Mouse (Mus musculus) neural tube, embryonic 11.5 days (tissue): ENCODE data around the gene Rhod. TPM values are rescaled to one million over a fixed set of nuclear protein-coding genes. Genes with fewer than 3 reads are reported as not detected.
"Not testable (repeated sequence)": the region's sequence is repeated elsewhere in the genome, so short reads cannot be mapped to it uniquely, and the experiment has no call there.

Source experiments
- ATAC-seq: fragments of 200-750 bp; cut with Nextera tagmentation; 2 replicates; pipeline ENCODE4 v1.8.0; 2017; ENCODE audit warnings: moderate number of reproducible peaks, mild to moderate bottlenecking, moderate TSS enrichment, moderate library complexity; ENCODE audit not compliant: insufficient read depth, low FRiP score, low TSS enrichment
- DNase-seq: peaks from one replicate; pipeline ENCODE4 v3.0.0-alpha.2; 2015; ENCODE audit warnings: low spot score
- H3K27ac ChIP-seq: fragments of 300-500 bp; sonication (generic); 2 replicates; pipeline ENCODE4 v1.5.1; 2014; ENCODE audit warnings: low read depth, mild to moderate bottlenecking, low read length
- H3K27me3 ChIP-seq: fragments of 300-500 bp; sonication (generic); 2 replicates; pipeline ENCODE4 v1.6.1; 2014; ENCODE audit warnings: mild to moderate bottlenecking, low read length, mixed read lengths; ENCODE audit not compliant: control insufficient read depth, insufficient read depth
- H3K36me3 ChIP-seq: fragments of 300-500 bp; sonication (generic); 2 replicates; pipeline ENCODE4 v1.6.1; 2014; ENCODE audit warnings: mild to moderate bottlenecking, low read length, moderate library complexity, mixed read lengths; ENCODE audit not compliant: control insufficient read depth, insufficient read depth
- H3K4me1 ChIP-seq: fragments of 300-500 bp; sonication (generic); 2 replicates; pipeline ENCODE4 v1.6.1; 2014; ENCODE audit warnings: low read length, mixed read lengths; ENCODE audit not compliant: control insufficient read depth, insufficient read depth
- H3K4me2 ChIP-seq: fragments of 300-500 bp; sonication (generic); 2 replicates; pipeline ENCODE4 v1.6.1; 2014; ENCODE audit warnings: low read depth, mild to moderate bottlenecking, moderate library complexity
- H3K4me3 ChIP-seq: fragments of 300-500 bp; sonication (generic); 2 replicates; pipeline ENCODE4 v1.5.1; 2014; ENCODE audit warnings: low read depth, low read length
- H3K9ac ChIP-seq: fragments of 300-500 bp; sonication (generic); 2 replicates; pipeline ENCODE4 v1.6.1; 2014; ENCODE audit warnings: mild to moderate bottlenecking, low read length
- H3K9me3 ChIP-seq: fragments of 300-500 bp; sonication (generic); 2 replicates; pipeline ENCODE4 v1.6.1; 2016; ENCODE audit warnings: low read length; ENCODE audit not compliant: control insufficient read depth
- WGBS: fragments of 180-500 bp; shearing (Covaris S2); extraction: QIAGEN DNeasy Blood & Tissue Kit; methylation state at CpG from one replicate; pipeline ENCODE4 v1.1.7; 2014; 5-methylcytosine and 5-hydroxymethylcytosine counted together
- polyA plus RNA-seq: library from polyadenylated mRNA; unstranded; fragments of >200 nt; fragmentation: Nextera tagmentation; extraction: Ambion mirVana; gene quantifications from 2 replicates; pipeline ENCODE4 v1.2.1, GENCODE M21; 2014

Rhod gene
- polyA plus RNA-seq, 1 experiment from 2014 or later: 17.1 TPM

GRCm38 (mm10) chr19:4385026-4385425, 54.2 kb downstream of the Rhod start:
- DNase-seq: no peak

GRCm38 (mm10) chr19:4384322-4384721, 54.9 kb downstream of the Rhod start:
- no peak overlapping the region for H3K9ac ChIP-seq
- no peak for ATAC-seq
- no peak overlapping the region for H3K4me3 ChIP-seq
- H3K27ac ChIP-seq: no peak overlapping the region
- peaks cover 2% of the 10 kb centered on the region; the same call in 1 of the 2 replicates for H3K36me3 ChIP-seq
- no peaks in the 10 kb centered on the region for H3K27me3 ChIP-seq
- no peaks in the 10 kb centered on the region for H3K4me1 ChIP-seq
- no peaks in the 10 kb centered on the region for H3K9me3 ChIP-seq
- no peak for DNase-seq
- no peak overlapping the region for H3K4me2 ChIP-seq
- WGBS: 65% methylated on average over 1 of the region's 1 CpGs

More at GRCm38 (mm10) chr19:4385026-4385425, 54.2 kb downstream of the Rhod start:
- H3K9me3 ChIP-seq: no peaks in the 10 kb centered on the region
- H3K9ac ChIP-seq: no peak overlapping the region
- WGBS: 82% methylated on average over 4 of the region's 4 CpGs
- no peak for ATAC-seq
- H3K4me2 ChIP-seq: no peak overlapping the region
- H3K27ac ChIP-seq: no peak overlapping the region
- no peaks in the 10 kb centered on the region for H3K27me3 ChIP-seq
- no peak overlapping the region for H3K4me3 ChIP-seq
- no peaks in the 10 kb centered on the region for H3K4me1 ChIP-seq
- H3K36me3 ChIP-seq: peaks cover 2% of the 10 kb centered on the region; the same call in 1 of the 2 replicates

GRCm38 (mm10) chr19:4383306-4383705, 55.9 kb downstream of the Rhod start:
- DNase-seq: no peak
- no peak overlapping the region for H3K4me2 ChIP-seq
- no peak overlapping the region for H3K27ac ChIP-seq
- H3K4me3 ChIP-seq: no peak overlapping the region
- H3K27me3 ChIP-seq: no peaks in the 10 kb centered on the region
- ATAC-seq: no peak
- no peaks in the 10 kb centered on the region for H3K9me3 ChIP-seq
- no peak overlapping the region for H3K9ac ChIP-seq
- no peaks in the 10 kb centered on the region for H3K4me1 ChIP-seq
- peaks cover 2% of the 10 kb centered on the region; the same call in 1 of the 2 replicates for H3K36me3 ChIP-seq

- H3K9me3 ChIP-seq, H3K4me3 ChIP-seq, H3K27me3 ChIP-seq, H3K36me3 ChIP-seq, H3K4me2 ChIP-seq, H3K4me1 ChIP-seq, DNase-seq, H3K27ac ChIP-seq, ATAC-seq, H3K9ac ChIP-seq: not testable (repeated sequence)
- 92% methylated on average over 1 of the region's 1 CpGs for WGBS
Observed at GRCm38 (mm10) chr19:4382303-4382702, 56.9 kb downstream of the Rhod start.

Other genes starting within 250 kb of the Rhod start
- gene Tbc1d10c, start 248.1 kb downstream of the Rhod start, polyA plus RNA-seq: 0.68 and 1.1 TPM in 2 replicates
- 928 and 939 TPM in 2 replicates for gene Ppp1ca, start 247.4 kb downstream of the Rhod start, polyA plus RNA-seq
- gene Rad9a, start 237.8 kb downstream of the Rhod start, polyA plus RNA-seq: 39.1 and 45.8 TPM in 2 replicates
- gene Clcf1, start 225.2 kb downstream of the Rhod start, polyA plus RNA-seq: 0.81 and 1.7 TPM in 2 replicates
- gene AC109138.7, start 225.1 kb downstream of the Rhod start, polyA plus RNA-seq: not detected in 2 replicates
- 14.7 and 15.2 TPM in 2 replicates for gene Pold4, start 207.5 kb downstream of the Rhod start, polyA plus RNA-seq
- gene Ssh3, start 170.3 kb downstream of the Rhod start, polyA plus RNA-seq: 2.3 and 3.6 TPM in 2 replicates
- 11.6 and 14.1 TPM in 2 replicates for gene Ankrd13d, start 156.3 kb downstream of the Rhod start, polyA plus RNA-seq
- 16.6 and 19.0 TPM in 2 replicates for gene Grk2, start 133.2 kb downstream of the Rhod start, polyA plus RNA-seq
- 44.1 and 47.2 TPM in 2 replicates for gene Kdm2a, start 41.1 kb downstream of the Rhod start, polyA plus RNA-seq
- gene Syt12, start 38.0 kb upstream of the Rhod start, polyA plus RNA-seq: 0.58 and 1.8 TPM in 2 replicates
- gene 2010003K11Rik, start 59.2 kb upstream of the Rhod start, polyA plus RNA-seq: not detected in 2 replicates
- 19.3 and 19.6 TPM in 2 replicates for gene Pcx, start 71.0 kb upstream of the Rhod start, polyA plus RNA-seq
- gene Lrfn4, start 176.2 kb upstream of the Rhod start, polyA plus RNA-seq: 10.0 and 10.5 TPM in 2 replicates
- gene Rce1, start 186.2 kb upstream of the Rhod start, polyA plus RNA-seq: 68.8 and 73.6 TPM in 2 replicates